Mouse (Mus musculus) B cell, adult 2 months (primary cell): ENCODE measurements around the gene Itgb7.
A peak's percentile ranks its signal among the peaks of the same experiment; 100 is the strongest.

Source experiments
- DNase-seq, 2 experiments: peaks; one replicate each; pipeline ENCODE4 v3.0.0; 2022

The Itgb7 gene

DNA sequence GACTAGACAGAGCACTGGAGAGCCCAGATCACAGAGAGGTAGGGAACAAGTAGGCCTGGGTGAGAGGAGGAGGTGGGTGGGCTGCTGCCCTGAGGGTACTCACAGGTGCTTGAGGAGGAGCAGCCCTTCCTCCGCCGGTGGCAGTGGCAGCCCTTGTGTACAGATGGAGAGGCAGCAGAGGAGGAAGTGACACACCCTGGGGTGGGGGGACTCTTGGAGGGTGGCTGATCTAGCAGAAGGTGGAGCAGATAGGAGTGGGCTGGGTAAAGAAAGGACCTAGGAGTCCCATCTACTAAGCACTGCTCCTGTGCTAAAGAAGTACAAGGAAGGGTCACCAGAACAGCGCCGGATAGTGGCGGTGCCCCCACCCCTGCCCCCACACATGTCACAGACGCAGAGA, at the start of gene Itgb7:
TSS of gene Itgb7 (minus strand) at position 197 of the 400 bp plus-strand sequence.
- peak; percentile 68 to 71 for DNase-seq

DNA sequence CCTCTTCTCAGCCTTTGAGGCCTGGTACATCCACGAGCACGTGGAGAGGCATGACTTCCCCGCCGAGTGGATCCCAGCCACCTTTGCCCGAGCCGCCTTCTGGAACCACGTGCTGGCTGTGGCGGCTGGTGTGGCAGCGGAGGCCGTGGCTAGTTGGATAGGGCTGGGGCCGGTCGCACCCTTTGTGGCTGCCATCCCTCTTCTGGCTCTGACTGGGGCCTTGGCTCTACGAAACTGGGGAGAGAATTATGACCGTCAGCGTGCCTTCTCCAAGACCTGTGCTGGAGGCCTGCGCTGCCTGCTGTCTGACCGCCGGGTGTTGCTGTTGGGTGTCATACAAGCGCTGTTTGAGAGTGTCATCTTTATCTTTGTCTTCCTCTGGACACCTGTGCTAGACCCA, 48.9 kb upstream of the Itgb7 start:
- DNase-seq: no peak

DNA sequence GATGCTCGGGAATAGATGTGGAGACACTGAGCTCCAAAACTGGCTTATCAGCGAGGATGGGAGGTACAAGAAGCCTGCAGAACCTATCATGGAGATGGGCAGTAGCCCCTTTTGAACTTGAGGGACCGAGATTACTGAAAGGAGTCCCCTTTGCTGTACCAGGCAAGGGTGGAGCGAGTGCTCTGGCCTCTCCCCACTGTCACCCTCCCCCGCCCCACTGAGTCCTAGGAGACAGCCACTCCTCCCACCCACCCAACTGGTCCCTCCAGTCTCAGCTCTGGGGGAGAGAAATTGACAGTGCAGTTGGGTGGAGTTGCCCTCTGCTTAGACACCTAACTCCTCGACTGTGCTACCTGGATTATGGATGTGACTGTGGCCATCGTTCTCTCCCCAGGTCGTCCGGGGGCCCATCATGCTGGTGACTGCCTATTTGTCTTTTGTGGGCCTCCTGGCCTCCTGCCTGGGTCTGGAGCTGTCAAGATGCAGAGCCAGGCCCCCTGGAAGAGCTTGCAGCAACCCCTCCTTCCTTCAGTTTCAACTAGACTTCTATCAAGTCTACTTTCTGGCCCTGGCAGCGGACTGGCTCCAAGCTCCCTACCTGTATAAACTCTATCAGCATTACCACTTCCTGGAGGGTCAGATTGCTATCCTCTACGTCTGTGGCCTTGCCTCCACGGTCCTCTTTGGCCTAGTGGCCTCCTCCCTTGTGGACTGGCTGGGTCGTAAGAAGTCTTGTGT, 48.2 kb upstream of the Itgb7 start:
- no peak for DNase-seq

GRCm38 (mm10) chr15:102279092-102279782, 47.5 kb upstream of the Itgb7 start, which contains the start of gene Mfsd5:
Gene Mfsd5 (plus strand): TSS chr15:102279454.
- peak; percentile 85 to 89 for DNase-seq

GRCm38 (mm10) chr15:102278726-102279091, 47.0 kb upstream of the Itgb7 start:
- DNase-seq: no peak

DNA sequence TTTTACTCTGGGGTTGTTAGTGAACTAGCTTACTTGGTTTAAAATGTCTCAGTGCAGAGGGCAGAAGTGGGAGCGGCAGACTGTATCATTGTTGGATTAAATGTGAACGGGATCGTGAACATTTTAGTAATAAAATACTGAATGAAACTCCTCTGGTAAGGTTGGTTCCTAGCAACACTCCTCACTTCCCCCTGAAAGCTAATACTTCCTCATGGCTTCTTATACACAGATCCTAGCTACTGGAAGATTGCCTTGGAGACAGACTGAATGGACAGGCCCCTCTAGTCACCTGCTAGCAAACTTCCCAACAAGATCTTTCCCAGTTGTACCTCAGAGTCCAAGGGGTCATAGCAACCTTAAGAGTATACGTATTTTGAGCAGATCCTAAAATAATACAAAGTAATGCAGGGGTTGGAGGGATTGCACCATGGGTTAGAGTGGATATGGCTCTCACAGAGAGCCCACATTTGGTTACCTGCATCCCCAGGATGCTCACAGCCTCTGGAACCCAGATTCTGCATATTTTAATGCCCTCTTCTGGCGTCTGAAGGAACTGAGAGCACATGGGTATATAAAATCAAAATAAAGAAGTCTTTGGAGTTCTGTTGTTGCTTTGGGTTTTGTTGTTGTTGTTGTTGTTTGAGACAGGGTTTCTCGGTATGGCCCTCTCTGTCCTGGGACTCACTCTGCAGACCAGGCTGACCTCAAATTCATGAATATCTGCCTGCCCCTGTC, 42.4 kb upstream of the Itgb7 start:
- DNase-seq: no peak

- DNase-seq: no peak
These were observed 39.7 kb upstream of the Itgb7 start for GRCm38 (mm10) chr15:102271441-102271840.

GRCm38 (mm10) chr15:102270274-102270960, 38.7 kb upstream of the Itgb7 start, which contains the start of gene Gm9918:
Gene Gm9918 (plus strand): TSS chr15:102270563.
- DNase-seq: no peak

DNA sequence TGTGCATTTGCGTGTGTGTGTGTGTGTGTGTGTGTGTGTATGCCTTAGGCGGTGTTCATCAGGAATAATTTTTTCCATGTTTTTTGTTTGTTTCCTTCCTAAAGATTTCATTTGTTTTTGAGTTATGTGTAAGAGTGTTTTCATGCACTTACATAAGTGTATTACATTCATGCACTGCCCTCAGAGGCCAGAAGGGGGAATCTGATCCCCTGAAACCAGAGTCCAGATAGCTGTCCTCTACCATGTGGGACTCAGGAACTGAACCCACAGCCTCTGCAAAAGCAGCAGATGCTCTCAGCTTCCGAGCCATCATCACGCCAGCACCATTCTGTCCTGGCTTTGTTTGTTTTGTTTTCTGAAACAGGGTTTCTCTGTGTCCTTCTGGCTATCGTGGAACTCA, 33.8 kb upstream of the Itgb7 start:
- DNase-seq: no peak

DNA sequence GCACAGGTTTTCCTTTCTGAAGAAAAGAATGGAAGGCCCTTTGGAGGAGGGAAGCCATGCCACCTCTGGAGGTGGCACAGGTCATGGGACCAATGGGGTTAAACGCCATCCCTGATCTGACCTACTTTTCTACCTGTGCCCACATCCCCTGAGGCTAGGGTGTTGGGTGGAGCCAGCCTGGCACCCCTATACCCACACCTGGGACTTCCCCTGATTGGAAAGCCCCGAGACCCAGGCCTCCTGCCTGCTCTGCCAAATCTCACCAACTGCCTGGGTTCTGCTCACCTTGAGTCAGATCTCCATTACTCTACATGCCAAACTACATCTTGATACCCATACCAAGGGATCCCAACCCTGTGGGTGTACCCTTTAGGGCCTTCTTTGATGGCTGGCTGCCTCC, 31.3 kb upstream of the Itgb7 start:
- no peak for DNase-seq

DNA sequence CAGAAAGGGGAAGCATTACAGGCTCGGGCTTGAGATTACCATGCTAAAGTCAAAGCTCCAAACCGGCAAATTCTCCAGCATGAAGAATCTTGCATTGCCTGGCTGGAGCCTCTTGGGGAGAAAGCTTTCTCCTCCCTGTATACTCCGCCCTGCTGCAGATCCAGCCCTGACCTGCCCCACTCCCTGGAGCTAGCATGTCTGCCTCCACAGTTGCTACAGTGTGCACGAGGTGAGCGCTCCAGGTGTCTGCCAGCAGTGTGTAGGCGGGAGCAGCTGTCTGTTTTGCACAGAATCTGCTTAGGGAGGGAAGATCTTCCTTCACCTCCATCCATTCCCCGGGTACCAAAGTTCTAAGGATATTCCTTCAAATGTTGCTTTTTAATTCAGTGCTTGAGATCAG, 30.8 kb upstream of the Itgb7 start:
- DNase-seq: no peak

GRCm38 (mm10) chr15:102258581-102259253, 27.0 kb upstream of the Itgb7 start:
- no peak for DNase-seq

DNA sequence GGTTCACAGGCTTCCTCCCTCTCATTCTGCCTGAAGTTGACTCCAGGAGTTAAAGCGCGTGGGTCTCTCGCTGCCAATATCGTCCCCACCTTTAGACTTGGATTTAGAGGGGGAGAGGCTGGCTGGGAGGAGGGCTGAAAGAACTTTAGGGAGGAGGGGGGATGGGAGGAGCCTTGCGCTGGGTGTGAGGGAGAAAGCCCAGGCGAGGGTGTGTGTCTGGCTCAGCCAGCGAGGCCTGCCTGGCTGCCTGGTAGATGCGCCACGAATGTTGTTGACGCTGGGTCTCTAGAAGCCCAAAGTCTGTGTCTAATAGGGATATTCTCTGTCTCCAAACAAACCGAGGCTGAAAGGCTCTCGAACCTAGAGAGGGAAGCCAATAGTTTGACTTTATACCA, 26.3 kb upstream of the Itgb7 start:
- no peak for DNase-seq

GRCm38 (mm10) chr15:102257202-102258075, 25.7 kb upstream of the Itgb7 start, which contains the start of gene Rarg:
Gene Rarg (minus strand): TSS chr15:102257517.
- DNase-seq: no peak

GRCm38 (mm10) chr15:102256431-102257201, 24.9 kb upstream of the Itgb7 start:
- no peak for DNase-seq

GRCm38 (mm10) chr15:102255547-102256255, 24.0 kb upstream of the Itgb7 start:
- DNase-seq: no peak

DNA sequence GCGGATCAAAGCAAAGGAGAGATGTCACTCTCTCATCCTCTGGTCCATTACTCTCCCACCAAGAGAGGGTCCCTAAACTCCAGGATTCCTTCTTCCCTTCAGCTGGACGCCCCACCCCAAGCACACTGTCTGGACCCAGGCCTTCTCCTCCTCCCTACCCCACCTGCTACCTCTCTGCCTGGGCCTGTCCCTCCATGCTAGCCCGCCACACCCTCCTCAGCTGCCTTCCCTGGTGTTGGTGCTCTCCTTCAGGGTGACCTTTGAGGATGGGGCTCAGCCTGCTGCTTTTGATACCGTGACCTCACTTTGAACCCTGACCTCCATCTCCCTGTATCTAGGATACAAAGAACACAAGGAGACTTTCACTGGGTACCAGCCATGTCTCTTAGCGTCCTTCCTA, 18.8 kb upstream of the Itgb7 start:
- no peak for DNase-seq

GRCm38 (mm10) chr15:102249967-102250366, 18.2 kb upstream of the Itgb7 start:
- no peak for DNase-seq

DNA sequence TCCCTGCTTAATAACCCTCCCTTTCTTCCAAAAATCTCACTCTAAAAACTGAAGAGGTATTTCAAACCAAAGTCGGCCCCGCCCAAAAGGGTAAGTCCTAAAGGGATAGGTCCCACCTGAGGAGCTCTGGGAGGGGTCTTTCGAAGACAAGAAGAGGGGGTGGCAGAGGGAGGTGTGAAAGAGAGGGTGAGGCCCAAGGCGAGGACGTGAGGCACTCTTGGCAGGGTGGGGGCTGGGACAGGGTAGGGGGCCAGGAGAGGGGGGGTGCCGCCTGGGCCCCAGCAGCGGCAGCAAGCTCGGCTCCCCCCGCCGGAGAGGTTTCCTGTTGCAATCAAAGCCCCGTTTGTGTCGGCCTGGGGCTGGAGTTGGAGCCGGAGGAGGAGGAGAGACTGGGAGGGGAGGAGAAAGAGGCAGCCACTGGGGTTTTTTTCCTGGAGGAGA, 17.5 kb upstream of the Itgb7 start:
- no peak for DNase-seq

- no peak for DNase-seq
These were observed 17.1 kb upstream of the Itgb7 start for GRCm38 (mm10) chr15:102248812-102249191.
